Mouse (Mus musculus) forebrain, embryonic 11.5 days (tissue): ENCODE measurements around the gene Zar1l. TPM values are rescaled to one million over a fixed set of nuclear protein-coding genes. Genes with fewer than 3 reads are reported as not detected.

Experiments
- ATAC-seq: fragments of 200-750 bp; cut with Nextera tagmentation; replicated peaks from 2 replicates; pipeline ENCODE4 v1.8.0; 2017; ENCODE audit warnings: moderate TSS enrichment; ENCODE audit not compliant: low FRiP score
- DNase-seq: peaks from one replicate; pipeline ENCODE4 v3.0.0-alpha.2; 2017; ENCODE audit warnings: low spot score
- H3K27ac ChIP-seq: fragments of 300-500 bp; sonication (generic); 2 replicates; pipeline ENCODE4 v1.5.1; 2014; ENCODE audit warnings: low read depth, low read length
- H3K27me3 ChIP-seq: fragments of 300-500 bp; sonication (generic); 2 replicates; pipeline ENCODE4 v1.6.1; 2014; ENCODE audit warnings: mild to moderate bottlenecking, low read length, mixed read lengths; ENCODE audit not compliant: control insufficient read depth, insufficient read depth
- H3K36me3 ChIP-seq: fragments of 300-500 bp; sonication (generic); 2 replicates; pipeline ENCODE4 v1.6.1; 2014; ENCODE audit warnings: mild to moderate bottlenecking, low read length, moderate library complexity, mixed read lengths; ENCODE audit not compliant: control insufficient read depth, insufficient read depth
- H3K4me1 ChIP-seq: fragments of 300-500 bp; sonication (generic); replicated peaks from 2 replicates; pipeline ENCODE4 v1.6.1; 2014; ENCODE audit warnings: low read length, mixed read lengths; ENCODE audit not compliant: control insufficient read depth, insufficient read depth
- H3K4me2 ChIP-seq: fragments of 300-500 bp; sonication (generic); 2 replicates; pipeline ENCODE4 v1.6.1; 2014; ENCODE audit warnings: low read depth, mild to moderate bottlenecking, low read length, moderate library complexity, mixed read lengths; ENCODE audit not compliant: severe bottlenecking
- H3K4me3 ChIP-seq: fragments of 300-500 bp; sonication (generic); 2 replicates; pipeline ENCODE4 v1.5.1; 2014; ENCODE audit warnings: low read depth, low read length
- H3K9ac ChIP-seq: fragments of 300-500 bp; sonication (generic); 2 replicates; pipeline ENCODE4 v1.6.1; 2014; ENCODE audit warnings: low read length
- H3K9me3 ChIP-seq: fragments of 300-500 bp; sonication (generic); 2 replicates; pipeline ENCODE4 v1.6.1; 2016; ENCODE audit warnings: low read length, mixed read lengths; ENCODE audit not compliant: control insufficient read depth
- WGBS: fragments of 180-500 bp; shearing (Covaris S2); extraction: QIAGEN DNeasy Blood & Tissue Kit; methylation state at CpG from one replicate; pipeline ENCODE4 v1.1.7; 2014; 5-methylcytosine and 5-hydroxymethylcytosine counted together
- polyA plus RNA-seq: library from polyadenylated mRNA; unstranded; fragments of >200 nt; fragmentation: Nextera tagmentation; extraction: Ambion mirVana; gene quantifications from 2 replicates; pipeline ENCODE4 v1.2.1, GENCODE M21; 2014

Gene Zar1l
- polyA plus RNA-seq, 1 experiment from 2014 or later: not detected

- Histone ChIP-seq H3K27me3 (no peaks in the 10 kb centered on the region), H3K9ac (no peak overlapping the region), H3K4me3 (no peak overlapping the region), H3K9me3 (no peaks in the 10 kb centered on the region), H3K36me3 (peaks cover 11% of the 10 kb centered on the region), H3K27ac (no peak overlapping the region), H3K4me1 (no peaks in the 10 kb centered on the region), H3K4me2 (no peak overlapping the region)
- 95% methylated on average over 2 of the region's 2 CpGs for WGBS
- no peak for ATAC-seq
- DNase-seq: no peak
Observed at GRCm38 (mm10) chr5:150543184-150543583, 25.2 kb upstream of the Zar1l start.

- Histone ChIP-seq H3K4me1 (no peaks in the 10 kb centered on the region), H3K4me3 (no peak overlapping the region), H3K9ac (no peak overlapping the region), H3K4me2 (no peak overlapping the region), H3K27ac (no peak overlapping the region), H3K36me3 (peaks cover 15% of the 10 kb centered on the region), H3K9me3 (no peaks in the 10 kb centered on the region), H3K27me3 (no peaks in the 10 kb centered on the region)
- ATAC-seq (no peak), DNase-seq (no peak)
- WGBS: 96% methylated on average over 1 of the region's 1 CpGs
Observed at GRCm38 (mm10) chr5:150541302-150541701, 23.3 kb upstream of the Zar1l start.

- 89% methylated on average over 2 of the region's 2 CpGs for WGBS
- H3K27ac ChIP-seq: no peak overlapping the region
- DNase-seq (no peak), ATAC-seq (no peak)
- H3K4me1 ChIP-seq: no peaks in the 10 kb centered on the region
- no peak overlapping the region for H3K4me2 ChIP-seq
- H3K9ac ChIP-seq: no peak overlapping the region
- no peaks in the 10 kb centered on the region for H3K27me3 ChIP-seq
- no peaks in the 10 kb centered on the region for H3K36me3 ChIP-seq
- H3K4me3 ChIP-seq: no peak overlapping the region
- no peaks in the 10 kb centered on the region for H3K9me3 ChIP-seq
Observed at GRCm38 (mm10) chr5:150525239-150525638, 7.3 kb upstream of the Zar1l start.

- H3K4me1 ChIP-seq: no peaks in the 10 kb centered on the region
- peak overlapping the region; percentile 73 for H3K4me2 ChIP-seq
- ATAC-seq (peak; percentile 54), DNase-seq (no peak)
- WGBS: 11% methylated on average over 11 of the region's 11 CpGs
- peak overlapping the region; percentile 93 for H3K9ac ChIP-seq
- peak overlapping the region; percentile 75 for H3K4me3 ChIP-seq
- H3K27me3 ChIP-seq: no peaks in the 10 kb centered on the region
- peak overlapping the region; percentile 53; the same call in 1 of the 2 replicates for H3K27ac ChIP-seq
- H3K9me3 ChIP-seq: no peaks in the 10 kb centered on the region
- H3K36me3 ChIP-seq: no peaks in the 10 kb centered on the region
Observed at GRCm38 (mm10) chr5:150522867-150523234, 4.9 kb upstream of the Zar1l start.

GRCm38 (mm10) chr5:150521937-150522866 is 4.2 kb upstream of the Zar1l start, which contains the start of gene Brca2:
TSS of gene Brca2 (plus strand) at chr5:150522630.
- H3K9me3 ChIP-seq: no peaks in the 10 kb centered on the region
- peak within 1 kb of the TSS; percentile 75 for H3K4me3 ChIP-seq
- WGBS: 6% methylated on average over 63 of the region's 63 CpGs
- peak; percentile 97 for DNase-seq
- peak; percentile 97 for ATAC-seq
- peak within 1 kb of the TSS; percentile 93 for H3K9ac ChIP-seq
- H3K4me1 ChIP-seq: no peaks in the 10 kb centered on the region
- H3K4me2 ChIP-seq: peak within 1 kb of the TSS; percentile 73
- no peaks in the 10 kb centered on the region for H3K27me3 ChIP-seq
- no peaks in the 10 kb centered on the region for H3K36me3 ChIP-seq
- peak within 1 kb of the TSS; percentile 53; the same call in 1 of the 2 replicates for H3K27ac ChIP-seq

GRCm38 (mm10) chr5:150519551-150519950 is 1.6 kb upstream of the Zar1l start:
- Histone ChIP-seq H3K4me2 (no peak overlapping the region), H3K4me3 (no peak overlapping the region), H3K4me1 (no peaks in the 10 kb centered on the region), H3K36me3 (no peaks in the 10 kb centered on the region), H3K27ac (no peak overlapping the region), H3K9me3 (no peaks in the 10 kb centered on the region), H3K9ac (no peak overlapping the region), H3K27me3 (no peaks in the 10 kb centered on the region)
- DNase-seq (no peak), ATAC-seq (no peak)
- WGBS: 87% methylated on average over 1 of the region's 1 CpGs

GRCm38 (mm10) chr5:150514027-150514426 is 3.9 kb downstream of the Zar1l start:
- Histone ChIP-seq H3K9ac (no peak overlapping the region), H3K4me3 (no peak overlapping the region), H3K4me2 (no peak overlapping the region), H3K27me3 (no peaks in the 10 kb centered on the region), H3K9me3 (no peaks in the 10 kb centered on the region), H3K27ac (no peak overlapping the region), H3K4me1 (no peaks in the 10 kb centered on the region), H3K36me3 (no peaks in the 10 kb centered on the region)
- DNase-seq: no peak
- WGBS: 93% methylated on average over 1 of the region's 1 CpGs
- no peak for ATAC-seq

- DNase-seq (no peak), ATAC-seq (no peak)
- H3K4me3 ChIP-seq: no peak overlapping the region
- no peaks in the 10 kb centered on the region for H3K27me3 ChIP-seq
- H3K4me2 ChIP-seq: no peak overlapping the region
- WGBS: 76% methylated on average over 4 of the region's 4 CpGs
- no peak overlapping the region for H3K27ac ChIP-seq
- H3K9me3 ChIP-seq: no peaks in the 10 kb centered on the region
- no peak overlapping the region for H3K9ac ChIP-seq
- H3K36me3 ChIP-seq: no peaks in the 10 kb centered on the region
- H3K4me1 ChIP-seq: no peaks in the 10 kb centered on the region
Observed at GRCm38 (mm10) chr5:150513264-150513663, 4.7 kb downstream of the Zar1l start.
